Mouse (Mus musculus): ENCODE data around the gene Akap2.

DNA sequence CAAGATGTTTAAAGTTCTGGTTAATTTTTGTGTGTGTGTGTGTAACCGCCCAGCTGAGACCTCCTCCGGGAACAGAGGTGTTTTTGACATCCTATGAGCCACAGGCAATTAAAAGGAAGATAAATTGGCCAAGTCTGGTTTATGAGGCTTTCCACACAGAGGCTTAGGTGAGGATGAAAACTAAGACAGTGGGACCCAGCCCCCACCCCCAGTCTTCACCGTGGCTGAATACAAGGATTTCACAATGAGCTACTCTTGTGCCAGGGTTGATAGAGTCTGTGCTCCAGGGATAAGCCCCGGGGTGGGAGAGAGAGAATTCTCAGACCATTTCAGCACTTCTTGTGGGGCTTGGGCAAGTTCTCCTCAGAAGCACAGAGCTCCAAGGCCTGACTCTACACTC is 33.6 kb downstream of the Akap2 start:
- no peak for TF ChIP-seq POLR2A (IDR thresholded peaks at IDR 0.05; ENCODE audit: extremely low read depth, insufficient read depth, low read length)
- no peak for TF ChIP-seq CTCF (IDR thresholded peaks at IDR 0.05; ENCODE audit: extremely low read depth, insufficient read depth, low read length)

Data from cortical plate, adult 2 months (tissue).